Mouse (Mus musculus) neural tube, embryonic 14.5 days (tissue): ENCODE measurements around the gene Rnf150. TPM values are rescaled to one million over a fixed set of nuclear protein-coding genes. Genes with fewer than 3 reads are reported as not detected.

ENCODE experiments used
- ATAC-seq: fragments of 200-750 bp; cut with Nextera tagmentation; 2 replicates; pipeline ENCODE4 v1.8.0; 2017; ENCODE audit warnings: low read depth, mild to moderate bottlenecking, moderate TSS enrichment, moderate library complexity
- H3K27ac ChIP-seq: fragments of 300-500 bp; sonication (generic); 2 replicates; pipeline ENCODE4 v1.5.1; 2014; ENCODE audit warnings: low read depth, mild to moderate bottlenecking, control low read depth, low read length, moderate library complexity, mixed read lengths
- H3K27me3 ChIP-seq: fragments of 300-500 bp; sonication (generic); 2 replicates; pipeline ENCODE4 v1.6.1; 2014; ENCODE audit warnings: low read length; ENCODE audit not compliant: control insufficient read depth, insufficient read depth
- H3K36me3 ChIP-seq: fragments of 300-500 bp; sonication (generic); 2 replicates; pipeline ENCODE4 v1.6.1; 2014; ENCODE audit warnings: low read length, mixed read lengths; ENCODE audit not compliant: control insufficient read depth, insufficient read depth
- H3K4me1 ChIP-seq: fragments of 300-500 bp; sonication (generic); 2 replicates; pipeline ENCODE4 v1.6.1; 2014; ENCODE audit warnings: low read length; ENCODE audit not compliant: control insufficient read depth, insufficient read depth
- H3K4me2 ChIP-seq: fragments of 300-500 bp; sonication (generic); 2 replicates; pipeline ENCODE4 v1.6.1; 2014; ENCODE audit warnings: mild to moderate bottlenecking, low read depth, low read length, control low read depth
- H3K4me3 ChIP-seq: fragments of 300-500 bp; sonication (generic); 2 replicates; pipeline ENCODE4 v1.5.1; 2014; ENCODE audit warnings: low read depth, low read length, control low read depth, mixed read lengths
- H3K9ac ChIP-seq: fragments of 300-500 bp; sonication (generic); replicated peaks from 2 replicates; pipeline ENCODE4 v1.6.1; 2014; ENCODE audit warnings: low read depth, mild to moderate bottlenecking, control low read depth, low read length, mixed read lengths
- H3K9me3 ChIP-seq: fragments of 300-500 bp; sonication (generic); 2 replicates; pipeline ENCODE4 v1.6.1; 2016; ENCODE audit warnings: low read length; ENCODE audit not compliant: control insufficient read depth
- WGBS: fragments of 180-500 bp; shearing (Covaris S2); extraction: QIAGEN DNeasy Blood & Tissue Kit; methylation state at CpG from one replicate; pipeline ENCODE4 v1.1.7; 2014; 5-methylcytosine and 5-hydroxymethylcytosine counted together
- polyA plus RNA-seq: library from polyadenylated mRNA; unstranded; fragments of >200 nt; fragmentation: Nextera tagmentation; extraction: Ambion mirVana; gene quantifications from 2 replicates; pipeline ENCODE4 v1.2.1, GENCODE M21; 2014

Rnf150 gene
- polyA plus RNA-seq, 1 experiment from 2014 or later: 3.8 TPM

DNA sequence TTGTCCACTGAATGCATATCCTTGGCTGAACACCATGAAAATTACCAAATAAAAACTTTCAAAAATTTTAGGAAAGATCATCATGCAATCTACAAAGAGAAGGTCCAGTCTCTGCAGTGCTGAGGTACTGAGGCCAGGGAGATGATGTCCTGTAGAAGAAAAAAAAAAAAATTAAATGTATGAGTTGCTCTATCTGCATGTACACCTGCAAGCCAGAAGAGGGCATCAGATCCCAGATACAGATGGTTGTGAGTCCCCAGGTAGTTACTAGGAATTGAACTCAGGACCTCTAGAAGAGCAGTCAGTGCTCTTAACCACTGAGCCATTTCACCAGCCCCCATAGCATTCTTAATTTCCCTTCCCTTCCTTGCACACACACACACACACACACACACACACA lies 224.4 kb downstream of the Rnf150 start:
- H3K27me3 ChIP-seq: no peaks in the 10 kb centered on the region
- ATAC-seq: no peak

DNA sequence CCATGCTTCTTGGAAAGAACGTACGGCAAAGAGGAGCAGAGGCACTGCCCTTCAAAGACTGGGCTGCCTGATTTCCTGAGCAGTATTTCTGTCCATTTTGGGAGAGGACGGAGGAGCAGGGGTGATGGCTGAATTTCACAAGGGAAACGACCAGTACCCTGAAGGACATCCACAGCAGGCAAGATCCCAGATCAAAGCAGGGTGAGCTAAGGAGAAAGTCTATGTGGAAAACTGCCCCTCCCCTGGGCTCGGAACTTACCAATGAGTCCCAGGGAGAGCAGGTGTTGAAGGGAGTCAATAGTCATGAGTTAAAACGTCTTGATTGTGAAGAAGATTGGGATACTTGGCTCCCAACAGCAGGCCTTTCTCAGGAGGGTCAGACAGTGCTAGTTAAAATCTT lies 225.0 kb downstream of the Rnf150 start:
- Histone ChIP-seq H3K4me1 (no peaks in the 10 kb centered on the region), H3K9me3 (no peaks in the 10 kb centered on the region), H3K9ac (no peak overlapping the region), H3K4me2 (no peak overlapping the region), H3K27ac (no peak overlapping the region), H3K27me3 (no peaks in the 10 kb centered on the region), H3K4me3 (no peak overlapping the region), H3K36me3 (no peaks in the 10 kb centered on the region)
- ATAC-seq: no peak
- 66% methylated on average over 6 of the region's 6 CpGs for WGBS

More for the DNA sequence above, 224.4 kb downstream of the Rnf150 start:
- Histone ChIP-seq H3K36me3 (no peaks in the 10 kb centered on the region), H3K9ac (no peak overlapping the region), H3K4me1 (no peaks in the 10 kb centered on the region), H3K9me3 (no peaks in the 10 kb centered on the region), H3K4me3 (no peak overlapping the region), H3K4me2 (no peak overlapping the region), H3K27ac (no peak overlapping the region)

DNA sequence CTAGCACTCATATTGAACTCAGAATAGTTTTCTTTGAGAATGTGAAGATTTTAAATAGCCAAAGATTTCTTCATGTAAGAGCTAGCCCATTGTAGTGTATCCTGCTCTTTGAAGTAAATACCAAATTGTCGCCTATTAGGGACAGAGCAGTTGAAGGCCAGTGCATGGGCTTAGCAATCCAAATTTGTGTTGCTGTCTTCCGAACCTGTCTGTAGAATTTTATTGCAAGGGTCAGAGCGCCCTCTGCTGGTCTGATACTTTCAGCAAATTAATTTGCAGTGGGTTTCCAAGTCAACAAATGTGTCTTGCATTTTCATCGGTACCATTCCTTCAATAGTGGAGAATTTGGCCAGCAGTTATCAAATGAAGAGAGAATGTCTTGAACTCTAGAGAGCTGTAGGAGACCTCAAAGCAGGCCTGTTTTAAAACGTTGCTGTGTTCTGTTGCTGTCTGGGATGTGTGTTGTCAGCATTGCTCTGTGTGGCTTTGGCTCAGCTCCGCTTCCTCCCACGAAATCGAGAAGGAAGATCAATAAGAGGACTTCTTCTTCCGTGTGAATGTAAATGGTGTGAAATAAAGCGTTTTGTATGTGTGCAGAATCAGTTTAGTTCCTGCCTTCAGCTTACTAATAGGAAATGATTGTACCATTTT lies 226.3 kb downstream of the Rnf150 start:
- no peak overlapping the region for H3K4me3 ChIP-seq
- no peak overlapping the region for H3K4me2 ChIP-seq
- H3K4me1 ChIP-seq: no peaks in the 10 kb centered on the region
- H3K36me3 ChIP-seq: no peaks in the 10 kb centered on the region
- peak; percentile 69; the same call in 1 of the 2 replicates for ATAC-seq
- 32% methylated on average over 10 of the region's 10 CpGs for WGBS
- no peak overlapping the region for H3K9ac ChIP-seq
- H3K9me3 ChIP-seq: no peaks in the 10 kb centered on the region
- H3K27ac ChIP-seq: no peak overlapping the region
- H3K27me3 ChIP-seq: no peaks in the 10 kb centered on the region

DNA sequence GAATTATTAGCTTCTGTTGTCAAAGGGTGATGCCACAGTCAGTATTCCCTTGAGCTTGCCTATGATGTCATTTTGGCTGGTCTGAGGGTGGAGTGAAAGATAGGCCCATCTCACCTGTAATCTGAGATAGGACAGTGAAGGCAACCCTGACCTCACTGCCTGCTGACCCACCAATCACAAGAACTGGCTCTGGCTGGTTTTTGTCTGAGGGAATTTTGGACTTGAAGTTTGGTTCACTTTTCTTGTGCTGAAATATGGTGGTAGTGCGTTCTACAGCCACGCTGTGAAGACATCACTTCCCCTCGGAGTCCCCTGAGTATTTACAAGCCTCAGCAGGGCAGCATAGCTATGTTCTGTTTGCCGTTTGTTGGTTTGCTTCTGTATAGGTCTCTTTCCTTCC lies 227.3 kb downstream of the Rnf150 start:
- Histone ChIP-seq H3K4me2 (no peak overlapping the region), H3K9me3 (no peaks in the 10 kb centered on the region), H3K27ac (no peak overlapping the region), H3K4me3 (no peak overlapping the region), H3K4me1 (no peaks in the 10 kb centered on the region), H3K9ac (no peak overlapping the region), H3K36me3 (no peaks in the 10 kb centered on the region), H3K27me3 (no peaks in the 10 kb centered on the region)
- ATAC-seq: no peak
- whole genome bisulfite sequencing: 76% methylated on average over 4 of the region's 4 CpGs

DNA sequence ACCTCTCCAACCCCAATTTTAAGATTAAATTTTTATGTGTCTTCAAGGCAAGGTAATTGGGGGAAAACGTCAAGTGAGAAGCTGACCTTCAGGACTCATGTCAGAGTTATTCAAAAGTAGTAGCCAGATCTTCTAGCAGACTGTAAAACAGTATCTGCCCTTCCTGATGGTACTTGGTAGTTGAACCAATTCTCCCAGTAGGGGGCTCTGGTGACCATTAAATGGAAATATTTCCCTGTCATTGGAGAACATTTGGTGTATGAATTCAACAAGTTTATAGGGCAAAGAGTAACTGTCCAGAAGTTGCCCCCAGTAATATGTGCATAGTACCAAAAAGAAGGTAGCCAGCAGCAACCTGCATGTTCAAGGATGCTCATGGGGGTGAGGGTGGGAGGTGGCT lies 236.9 kb downstream of the Rnf150 start:
- Histone ChIP-seq H3K4me2 (no peak overlapping the region), H3K4me1 (no peaks in the 10 kb centered on the region), H3K4me3 (no peak overlapping the region), H3K36me3 (no peaks in the 10 kb centered on the region), H3K27ac (no peak overlapping the region), H3K9me3 (no peaks in the 10 kb centered on the region), H3K27me3 (no peaks in the 10 kb centered on the region), H3K9ac (no peak overlapping the region)
- WGBS: 70% methylated on average over 1 of the region's 1 CpGs
- no peak for ATAC-seq

DNA sequence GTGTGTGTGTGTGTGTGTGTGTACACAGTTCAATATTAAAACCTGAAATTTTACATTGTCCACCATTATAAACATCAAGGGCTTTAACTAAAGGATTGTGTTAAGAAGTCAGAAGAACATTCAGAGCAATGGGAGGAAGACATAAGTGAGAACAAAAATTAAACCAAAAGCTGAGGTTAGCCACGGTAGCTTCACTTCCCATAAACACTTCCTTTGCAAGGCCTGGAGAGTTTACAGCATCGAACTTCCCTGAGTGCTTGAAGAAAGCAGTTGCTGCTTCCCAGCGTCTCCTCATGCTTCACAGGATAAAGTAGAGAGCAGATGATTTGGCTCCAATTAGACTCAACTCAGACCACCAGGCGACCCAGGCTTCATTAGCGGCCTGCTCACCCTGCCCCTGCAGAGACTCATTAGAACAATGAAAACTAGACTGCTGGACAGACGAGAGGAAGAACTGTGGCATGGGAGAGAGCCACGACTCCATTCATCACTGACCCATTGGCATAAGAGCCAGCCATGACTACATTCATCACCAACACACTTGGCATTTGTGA lies 239.9 kb downstream of the Rnf150 start:
- Histone ChIP-seq H3K4me2 (no peak overlapping the region), H3K27me3 (no peaks in the 10 kb centered on the region), H3K4me1 (no peaks in the 10 kb centered on the region), H3K36me3 (no peaks in the 10 kb centered on the region), H3K27ac (no peak overlapping the region), H3K9me3 (no peaks in the 10 kb centered on the region), H3K4me3 (no peak overlapping the region), H3K9ac (no peak overlapping the region)
- ATAC-seq: no peak
- 65% methylated on average over 7 of the region's 7 CpGs for WGBS

DNA sequence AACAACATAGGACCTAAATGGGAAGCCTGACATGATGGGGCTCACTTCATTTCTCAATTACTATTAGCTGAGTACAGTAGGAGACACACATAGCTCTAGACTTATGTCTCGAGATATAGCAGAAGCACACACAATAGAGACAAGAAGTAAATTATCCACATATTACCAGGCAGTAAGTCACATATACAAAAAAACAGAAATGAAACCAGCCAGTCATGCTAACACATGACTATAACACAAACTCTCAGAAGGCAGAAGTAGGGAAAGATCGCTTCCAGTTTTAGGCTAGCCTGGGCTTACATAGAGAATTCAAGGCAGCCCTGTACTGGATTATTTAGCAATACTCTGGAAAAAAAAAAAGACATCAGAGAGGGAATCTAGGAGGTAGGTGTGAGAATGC lies 240.8 kb downstream of the Rnf150 start:
- Histone ChIP-seq H3K4me3 (no peak overlapping the region), H3K27me3 (no peaks in the 10 kb centered on the region), H3K27ac (no peak overlapping the region), H3K4me2 (no peak overlapping the region), H3K9ac (no peak overlapping the region), H3K4me1 (no peaks in the 10 kb centered on the region), H3K36me3 (no peaks in the 10 kb centered on the region), H3K9me3 (no peaks in the 10 kb centered on the region)
- WGBS: 95% methylated on average over 2 of the region's 2 CpGs
- ATAC-seq: no peak

DNA sequence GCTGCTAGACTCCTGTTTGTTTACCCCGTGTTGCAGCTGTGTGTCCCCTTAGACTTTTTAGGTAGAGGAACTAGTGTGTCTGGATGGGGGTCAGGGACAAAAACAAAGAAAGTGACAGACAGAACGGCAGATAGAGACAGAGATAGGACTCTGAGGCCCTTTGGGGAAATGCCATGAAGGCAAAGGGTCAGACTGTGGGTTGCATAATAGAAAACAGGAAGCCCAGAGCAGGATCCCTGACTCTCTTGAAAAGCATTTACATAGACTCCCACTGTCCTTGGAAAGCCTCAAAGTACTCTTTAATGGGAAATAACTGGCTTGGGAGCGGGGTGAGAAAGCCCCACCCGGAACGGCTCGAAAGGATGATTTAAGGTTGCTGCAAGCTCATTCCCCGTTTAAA lies 246.6 kb downstream of the Rnf150 start:
- Histone ChIP-seq H3K4me2 (no peak overlapping the region), H3K27ac (no peak overlapping the region), H3K27me3 (no peaks in the 10 kb centered on the region), H3K4me3 (no peak overlapping the region), H3K4me1 (no peaks in the 10 kb centered on the region), H3K9me3 (no peaks in the 10 kb centered on the region), H3K36me3 (no peaks in the 10 kb centered on the region), H3K9ac (no peak overlapping the region)
- 60% methylated on average over 7 of the region's 7 CpGs for WGBS
- ATAC-seq: no peak

DNA sequence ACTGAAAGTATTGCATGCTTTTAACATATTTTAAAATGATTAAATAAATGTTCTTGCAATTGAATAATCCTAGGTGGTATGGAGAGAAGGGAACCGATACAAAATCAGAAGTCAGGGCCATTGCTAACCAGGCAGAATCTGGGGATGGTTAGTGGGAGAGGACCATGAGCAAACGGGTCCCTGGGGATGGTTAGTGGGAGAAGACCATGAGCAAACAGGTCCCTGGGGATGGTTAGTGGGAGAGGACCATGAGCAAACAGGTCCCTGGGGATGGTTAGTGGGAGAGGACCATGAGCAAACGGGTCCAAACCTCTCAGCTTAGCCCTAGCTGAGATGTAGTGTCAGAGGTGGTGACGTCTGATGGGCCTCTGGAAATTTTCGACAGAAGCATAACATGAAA lies 247.0 kb downstream of the Rnf150 start:
- Histone ChIP-seq H3K27ac (no peak overlapping the region), H3K9me3 (no peaks in the 10 kb centered on the region), H3K36me3 (no peaks in the 10 kb centered on the region), H3K4me2 (no peak overlapping the region), H3K27me3 (no peaks in the 10 kb centered on the region), H3K4me3 (no peak overlapping the region), H3K9ac (no peak overlapping the region), H3K4me1 (no peaks in the 10 kb centered on the region)
- 88% methylated on average over 5 of the region's 5 CpGs for WGBS
- no peak for ATAC-seq
